Mouse (Mus musculus) heart, postnatal 0 days (tissue): ENCODE measurements at regions not wholly inside any gene's neighbourhood (a gene's known extent, or its start where the extent isn't known, plus 50 kb on each side); places are given as distances from the start of the nearest gene placed in this dataset.

Experiments used
- CTCF ChIP-seq: IDR thresholded peaks from 2 replicates; pipeline ENCODE4 v1.5.1; 2016; ENCODE audit warnings: antibody characterized with exemption, control low read depth, low read depth
- EP300 ChIP-seq: IDR thresholded peaks from 2 replicates; pipeline ENCODE4 v1.6.1; 2016; ENCODE audit warnings: antibody characterized with exemption, low read depth

GRCm38 (mm10) chr17:83086703-83087102 lies 128.4 kb upstream of the Pkdcc start:
- TF ChIP-seq EP300 (no peak), CTCF (no peak)
